Mouse (Mus musculus): Measurements from ENCODE around the gene Rhox3a. TPM values are rescaled to one million over a fixed set of nuclear protein-coding genes. Genes with fewer than 3 reads are reported as not detected.
"Not testable (repeated sequence)": the region's sequence is repeated elsewhere in the genome, so short reads cannot be mapped to it uniquely, and the experiment has no call there.

Rhox3a gene
- polyA plus RNA-seq (2015; fragmentation: Nextera tagmentation; extraction: Ambion mirVana), result 0.33 TPM in 1 of 2 replicates, not detected in the other

DNA sequence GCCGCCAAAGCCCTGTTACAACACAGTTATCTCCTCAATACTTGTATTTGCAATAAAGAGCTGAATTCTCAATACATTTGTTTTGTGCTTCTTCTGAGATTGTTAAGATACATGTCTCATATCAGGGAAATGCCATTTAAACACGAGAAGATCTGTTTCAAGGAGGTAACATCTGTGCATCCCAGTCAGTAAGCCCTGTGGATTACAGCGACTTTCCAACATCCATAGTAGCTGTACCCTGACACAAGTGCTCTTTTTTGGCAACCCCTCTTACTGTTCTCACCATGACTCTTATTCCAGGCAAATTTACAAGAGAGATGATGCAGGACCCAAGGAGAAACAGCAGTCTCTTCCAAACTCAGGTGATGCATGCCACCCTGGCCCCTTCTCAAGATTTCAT is at the start of gene Rhox3a:
TSS of gene Rhox3a (plus strand) at position 301 of the 400 bp plus-strand sequence.
- ATAC-seq (ENCODE audit: insufficient number of reproducible peaks, low FRiP score, low TSS enrichment, low read depth); H3K36me3 ChIP-seq; H3K27me3 ChIP-seq; H3K27ac ChIP-seq (replicated peaks); H3K9ac ChIP-seq; H3K4me2 ChIP-seq (replicated peaks); H3K4me3 ChIP-seq (replicated peaks); H3K9me3 ChIP-seq (replicated peaks); H3K4me1 ChIP-seq: not testable (repeated sequence)
- 70% methylated on average over 1 of the region's 3 CpGs for WGBS

DNA sequence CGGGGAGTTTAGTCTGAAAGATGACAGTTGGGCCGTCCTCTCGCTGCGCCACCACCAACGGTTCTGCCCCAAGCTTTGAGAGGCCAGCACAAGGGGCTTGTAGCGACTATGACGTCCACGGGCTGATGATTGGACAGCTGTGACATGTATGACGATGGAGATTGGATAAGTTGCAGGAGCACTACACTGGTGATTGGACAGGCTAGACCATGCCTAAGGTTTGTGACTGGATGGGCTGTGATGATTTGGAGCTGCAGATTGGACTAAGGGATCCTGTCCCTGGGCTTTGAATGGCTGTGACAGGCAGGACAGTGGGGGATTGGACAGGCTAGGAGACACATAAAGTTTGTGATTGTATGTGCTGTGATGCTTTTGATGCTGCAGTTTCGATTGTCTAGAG is 38.8 kb upstream of the Rhox3a start, which contains the start of gene Gm9:
TSS of gene Gm9 (minus strand) at position 101 of the 400 bp plus-strand sequence.
- no peak within 1 kb of the TSS for H3K4me3 ChIP-seq (replicated peaks)
- no peaks in the 10 kb centered on the region for H3K4me1 ChIP-seq
- WGBS, result 90% methylated on average over 10 of the region's 10 CpGs
- no peak within 1 kb of the TSS for H3K4me2 ChIP-seq (replicated peaks)
- H3K9me3 ChIP-seq (replicated peaks), result no peaks in the 10 kb centered on the region
- no peak within 1 kb of the TSS for H3K9ac ChIP-seq
- ATAC-seq (ENCODE audit: insufficient number of reproducible peaks, low FRiP score, low TSS enrichment, low read depth), result no peak
- no peaks in the 10 kb centered on the region for H3K27me3 ChIP-seq
- H3K27ac ChIP-seq (replicated peaks), result no peak within 1 kb of the TSS
- H3K36me3 ChIP-seq, result no peaks in the 10 kb centered on the region

DNA sequence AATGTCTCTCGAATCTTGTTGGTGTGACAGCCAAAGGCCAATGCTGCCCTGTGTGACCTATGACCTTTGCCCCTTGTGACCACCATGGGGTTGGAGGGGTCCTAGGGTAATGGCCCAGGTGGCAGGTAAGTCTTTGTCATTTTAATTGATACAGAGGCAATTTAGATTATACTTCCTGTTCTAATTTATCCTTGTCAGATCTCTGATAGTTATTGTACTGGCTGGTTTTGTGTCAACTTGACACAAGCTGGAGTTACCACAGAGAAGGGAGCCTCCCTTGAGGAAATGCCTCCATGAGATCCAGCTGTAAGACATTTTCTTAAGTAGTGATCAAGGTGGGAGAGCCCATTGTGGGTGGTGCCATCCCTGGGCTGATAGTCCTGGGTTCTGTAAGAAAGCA is 27.6 kb upstream of the Rhox3a start, which contains the start of gene Rhox1:
TSS of gene Rhox1 (minus strand) at position 101 of the 400 bp plus-strand sequence.
- H3K9me3 ChIP-seq (replicated peaks); ATAC-seq (ENCODE audit: insufficient number of reproducible peaks, low FRiP score, low TSS enrichment, low read depth); H3K4me2 ChIP-seq (replicated peaks); H3K9ac ChIP-seq; H3K4me3 ChIP-seq (replicated peaks); H3K27ac ChIP-seq (replicated peaks); H3K27me3 ChIP-seq; H3K4me1 ChIP-seq; H3K36me3 ChIP-seq: not testable (repeated sequence)
- 68% methylated on average over 1 of the region's 1 CpGs for WGBS

DNA sequence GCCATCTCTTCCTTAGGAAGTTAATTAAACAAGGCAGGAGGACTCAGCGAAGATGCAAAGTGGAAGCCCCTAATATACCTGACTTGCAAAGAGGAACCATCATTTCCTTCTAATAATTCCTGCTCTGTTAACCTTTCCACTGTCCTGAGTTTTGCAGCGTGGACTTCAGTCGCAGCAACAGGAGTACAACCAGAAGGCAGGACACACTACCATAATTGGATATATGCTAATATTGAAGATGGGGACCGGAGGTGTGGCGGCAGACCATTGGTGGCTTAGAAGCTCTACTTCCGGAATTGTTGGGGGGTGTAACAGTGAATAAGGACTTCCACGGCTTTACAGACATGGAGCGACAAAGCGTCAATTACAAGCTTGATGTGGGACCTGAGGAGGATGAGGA is 5.0 kb upstream of the Rhox3a start, which contains the start of gene Rhox2a:
TSS of gene Rhox2a (plus strand) at position 301 of the 400 bp plus-strand sequence.
- H3K4me2 ChIP-seq (replicated peaks); H3K27ac ChIP-seq (replicated peaks); H3K9ac ChIP-seq; H3K9me3 ChIP-seq (replicated peaks); ATAC-seq (ENCODE audit: insufficient number of reproducible peaks, low FRiP score, low TSS enrichment, low read depth); H3K4me1 ChIP-seq; H3K27me3 ChIP-seq; H3K36me3 ChIP-seq; H3K4me3 ChIP-seq (replicated peaks): not testable (repeated sequence)
- 100% methylated on average over 1 of the region's 9 CpGs for WGBS

DNA sequence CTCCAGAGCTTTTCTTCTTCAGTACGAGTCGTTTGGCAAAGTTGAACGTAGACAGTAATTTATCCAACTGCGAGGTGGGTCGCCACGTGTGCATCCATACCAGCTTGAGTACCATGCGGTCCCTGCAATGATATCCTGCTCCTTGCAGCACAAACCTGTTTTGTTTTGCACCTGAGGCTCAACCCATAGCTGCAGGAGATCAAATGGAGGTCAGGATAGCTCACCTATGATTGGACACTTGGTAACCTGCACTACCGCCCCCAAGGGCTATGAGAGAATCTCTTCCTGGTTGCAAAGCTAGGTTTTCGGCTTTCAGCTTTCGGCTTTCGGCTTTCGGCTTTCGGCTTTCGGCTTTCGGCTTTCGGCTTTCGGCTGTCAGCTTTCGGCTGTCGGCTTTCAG is 15.3 kb downstream of the Rhox3a start, which contains the start of gene Rhox4a:
TSS of gene Rhox4a (plus strand) at position 301 of the 400 bp plus-strand sequence.
- 81% methylated on average over 10 of the region's 19 CpGs for WGBS
- not testable (repeated sequence) for H3K36me3 ChIP-seq; H3K9ac ChIP-seq; H3K9me3 ChIP-seq (replicated peaks); H3K27ac ChIP-seq (replicated peaks); H3K4me1 ChIP-seq; H3K4me2 ChIP-seq (replicated peaks); ATAC-seq (ENCODE audit: insufficient number of reproducible peaks, low FRiP score, low TSS enrichment, low read depth); H3K27me3 ChIP-seq; H3K4me3 ChIP-seq (replicated peaks)

Other genes starting within 250 kb of the Rhox3a start
- gene Sowahd, start 201.1 kb upstream of the Rhox3a start, polyA plus RNA-seq (2015; fragmentation: Nextera tagmentation; extraction: Ambion mirVana), result not detected in 2 replicates
- gene Rpl39, start 164.5 kb upstream of the Rhox3a start, polyA plus RNA-seq (2015; fragmentation: Nextera tagmentation; extraction: Ambion mirVana), result 534 and 566 TPM in 2 replicates
- gene Upf3b, start 139.6 kb upstream of the Rhox3a start, polyA plus RNA-seq (2015; fragmentation: Nextera tagmentation; extraction: Ambion mirVana), result 16.6 and 17.6 TPM in 2 replicates
- 14.1 and 16.5 TPM in 2 replicates for gene Nkap, start 123.1 kb upstream of the Rhox3a start, polyA plus RNA-seq (2015; fragmentation: Nextera tagmentation; extraction: Ambion mirVana)
- gene Akap14, start 81.1 kb upstream of the Rhox3a start, polyA plus RNA-seq (2015; fragmentation: Nextera tagmentation; extraction: Ambion mirVana), result 1.2 and 1.4 TPM in 2 replicates
- 448 and 463 TPM in 2 replicates for gene Ndufa1, start 58.8 kb upstream of the Rhox3a start, polyA plus RNA-seq (2015; fragmentation: Nextera tagmentation; extraction: Ambion mirVana)
- 12.6 and 13.4 TPM in 2 replicates for gene Rnf113a1, start 58.7 kb upstream of the Rhox3a start, polyA plus RNA-seq (2015; fragmentation: Nextera tagmentation; extraction: Ambion mirVana)
- not detected in 2 replicates for gene Gm9, start 38.9 kb upstream of the Rhox3a start, polyA plus RNA-seq (2015; fragmentation: Nextera tagmentation; extraction: Ambion mirVana)
- not detected in 2 replicates for gene Rhox1, start 27.7 kb upstream of the Rhox3a start, polyA plus RNA-seq (2015; fragmentation: Nextera tagmentation; extraction: Ambion mirVana)
- gene Rhox2a, start 4.9 kb upstream of the Rhox3a start, polyA plus RNA-seq (2015; fragmentation: Nextera tagmentation; extraction: Ambion mirVana), result not detected in 2 replicates
- gene Rhox4a, start 15.4 kb downstream of the Rhox3a start, polyA plus RNA-seq (2015; fragmentation: Nextera tagmentation; extraction: Ambion mirVana), result not detected in 2 replicates
- not detected in 2 replicates for gene Rhox3a2, start 130.1 kb downstream of the Rhox3a start, polyA plus RNA-seq (2015; fragmentation: Nextera tagmentation; extraction: Ambion mirVana)
- gene Rhox4a2, start 140.9 kb downstream of the Rhox3a start, polyA plus RNA-seq (2015; fragmentation: Nextera tagmentation; extraction: Ambion mirVana), result 0.55 and 1.5 TPM in 2 replicates
- not detected in 2 replicates for gene Rhox2b, start 162.1 kb downstream of the Rhox3a start, polyA plus RNA-seq (2015; fragmentation: Nextera tagmentation; extraction: Ambion mirVana)
- 0.43 and 0.72 TPM in 2 replicates for gene Rhox4b, start 182.6 kb downstream of the Rhox3a start, polyA plus RNA-seq (2015; fragmentation: Nextera tagmentation; extraction: Ambion mirVana)
- not detected in 2 replicates for gene Rhox2c, start 203.8 kb downstream of the Rhox3a start, polyA plus RNA-seq (2015; fragmentation: Nextera tagmentation; extraction: Ambion mirVana)
- not detected in 2 replicates for gene Rhox3c, start 208.7 kb downstream of the Rhox3a start, polyA plus RNA-seq (2015; fragmentation: Nextera tagmentation; extraction: Ambion mirVana)
- not detected in 2 replicates for gene Rhox4c, start 230.4 kb downstream of the Rhox3a start, polyA plus RNA-seq (2015; fragmentation: Nextera tagmentation; extraction: Ambion mirVana)
- not detected in 2 replicates for gene Rhox2d, start 243.5 kb downstream of the Rhox3a start, polyA plus RNA-seq (2015; fragmentation: Nextera tagmentation; extraction: Ambion mirVana)